Mouse (Mus musculus) hindbrain, postnatal 0 days (tissue): ENCODE results near the gene Pfkl. TPM values are rescaled to one million over a fixed set of nuclear protein-coding genes. Genes with fewer than 3 reads are reported as not detected.
"Not testable (repeated sequence)": the region's sequence is repeated elsewhere in the genome, so short reads cannot be mapped to it uniquely, and the experiment has no call there.

Source experiments
- ATAC-seq: fragments of 200-750 bp; cut with Nextera tagmentation; 2 replicates; pipeline ENCODE4 v1.8.0; 2017; ENCODE audit warnings: mild to moderate bottlenecking, moderate TSS enrichment, moderate library complexity
- DNase-seq: peaks from one replicate; pipeline ENCODE4 v3.0.0-alpha.2; 2015; ENCODE audit warnings: low spot score
- H3K27ac ChIP-seq: fragments of 300-500 bp; sonication (generic); 2 replicates; pipeline ENCODE4 v1.5.1; 2014; ENCODE audit warnings: mild to moderate bottlenecking
- H3K27me3 ChIP-seq: fragments of 300-500 bp; sonication (generic); 2 replicates; pipeline ENCODE4 v1.6.1; 2014; ENCODE audit warnings: low read length, mixed read lengths; ENCODE audit not compliant: insufficient read depth
- H3K36me3 ChIP-seq: fragments of 300-500 bp; sonication (generic); 2 replicates; pipeline ENCODE4 v1.6.1; 2014; ENCODE audit warnings: low read length, mixed read lengths; ENCODE audit not compliant: insufficient read depth
- H3K4me1 ChIP-seq: fragments of 300-500 bp; sonication (generic); 2 replicates; pipeline ENCODE4 v1.6.1; 2014; ENCODE audit warnings: antibody characterized with exemption, low read length, mixed read lengths; ENCODE audit not compliant: insufficient read depth
- H3K4me2 ChIP-seq: fragments of 300-500 bp; sonication (generic); 2 replicates; pipeline ENCODE4 v1.6.1; 2014; ENCODE audit warnings: low read depth, mild to moderate bottlenecking, low read length, moderate library complexity, mixed read lengths
- H3K4me3 ChIP-seq: fragments of 300-500 bp; sonication (generic); 2 replicates; pipeline ENCODE4 v1.5.1; 2014; ENCODE audit warnings: low read length
- H3K9ac ChIP-seq: fragments of 300-500 bp; sonication (generic); replicated peaks from 2 replicates; pipeline ENCODE4 v1.6.1; 2014; ENCODE audit warnings: mild to moderate bottlenecking, low read length, moderate library complexity, mixed read lengths
- H3K9me3 ChIP-seq: fragments of 300-500 bp; sonication (generic); 2 replicates; pipeline ENCODE4 v1.6.1; 2016; ENCODE audit warnings: low read length, mixed read lengths
- CTCF ChIP-seq: IDR thresholded peaks from 2 replicates; pipeline ENCODE4 v1.5.1; 2016; ENCODE audit warnings: antibody characterized with exemption, control low read depth, low read depth
- WGBS: fragments of 180-500 bp; shearing (Covaris S2); extraction: QIAGEN DNeasy Blood & Tissue Kit; methylation state at CpG from one replicate; pipeline ENCODE4 v1.1.7; 2014; 5-methylcytosine and 5-hydroxymethylcytosine counted together
- polyA plus RNA-seq: library from polyadenylated mRNA; unstranded; fragments of >200 nt; fragmentation: Nextera tagmentation; extraction: Ambion mirVana; gene quantifications from 2 replicates; pipeline ENCODE4 v1.2.1, GENCODE M21; 2015
- total RNA-seq: library from RNA; depleted of rRNA; stranded (reverse); fragments of >200 nt; gene quantifications from 2 replicates; pipeline ENCODE4 v1.2.3, GENCODE M21; 2014

Pfkl gene
- total and polyA plus RNA-seq, 2 experiments from 2014 or later: 96.5 to 183 TPM

GRCm38 (mm10) chr10:78015489-78015888 is 5.6 kb upstream of the Pfkl start:
- TF ChIP-seq CTCF: no peak
- Histone ChIP-seq H3K9me3 (no peaks in the 10 kb centered on the region), H3K9ac (no peak overlapping the region), H3K27ac (no peak overlapping the region), H3K4me1 (no peaks in the 10 kb centered on the region), H3K4me2 (no peak overlapping the region), H3K4me3 (no peak overlapping the region), H3K27me3 (no peaks in the 10 kb centered on the region), H3K36me3 (no peaks in the 10 kb centered on the region)
- WGBS: 96% methylated on average over 1 of the region's 1 CpGs
- DNase-seq (no peak), ATAC-seq (no peak)

- DNase-seq: no peak
- Histone ChIP-seq H3K4me1 (peaks cover 11% of the 10 kb centered on the region), H3K36me3 (no peaks in the 10 kb centered on the region), H3K27ac (no peak overlapping the region), H3K4me3 (no peak overlapping the region), H3K27me3 (no peaks in the 10 kb centered on the region), H3K9me3 (no peaks in the 10 kb centered on the region), H3K9ac (no peak overlapping the region), H3K4me2 (no peak overlapping the region)
- no peak for ATAC-seq
- TF ChIP-seq CTCF: no peak
- WGBS: 94% methylated on average over 18 of the region's 18 CpGs
Measured at GRCm38 (mm10) chr10:78012661-78013495, 3.0 kb upstream of the Pfkl start.

- not testable (repeated sequence) for H3K4me3 ChIP-seq, ATAC-seq, DNase-seq, H3K9ac ChIP-seq, H3K27ac ChIP-seq, H3K4me2 ChIP-seq, H3K27me3 ChIP-seq, H3K9me3 ChIP-seq, H3K36me3 ChIP-seq
- 95% methylated on average over 5 of the region's 5 CpGs for WGBS
- peaks cover 23% of the 10 kb centered on the region for H3K4me1 ChIP-seq
Measured at GRCm38 (mm10) chr10:78011116-78011515, 1.2 kb upstream of the Pfkl start.

- ATAC-seq (no peak), DNase-seq (no peak)
- Histone ChIP-seq H3K4me3 (no peak overlapping the region), H3K36me3 (no peaks in the 10 kb centered on the region), H3K9me3 (no peaks in the 10 kb centered on the region), H3K9ac (no peak overlapping the region), H3K27me3 (no peaks in the 10 kb centered on the region), H3K27ac (no peak overlapping the region), H3K4me2 (peak overlapping the region; percentile 92), H3K4me1 (peaks cover 23% of the 10 kb centered on the region)
- no peak for TF ChIP-seq CTCF
- 16% methylated on average over 10 of the region's 10 CpGs for WGBS
Measured at GRCm38 (mm10) chr10:78010335-78010734, 452 bp upstream of the Pfkl start.

- under 1% methylated on average over 55 of the region's 59 CpGs for WGBS
Measured at GRCm38 (mm10) chr10:78009184-78009944, 519 bp downstream of the Pfkl start.

GRCm38 (mm10) chr10:78008169-78008568 is 1.7 kb downstream of the Pfkl start:
- H3K36me3 ChIP-seq: no peaks in the 10 kb centered on the region

More at GRCm38 (mm10) chr10:78009184-78009944, 519 bp downstream of the Pfkl start:
- peak overlapping the region; percentile 92 for H3K4me2 ChIP-seq
- peak overlapping the region; percentile 75 for H3K9ac ChIP-seq
- H3K9me3 ChIP-seq: no peaks in the 10 kb centered on the region
- peak; percentile 96 for ATAC-seq
- peak; percentile 80 for TF ChIP-seq CTCF
- H3K36me3 ChIP-seq: no peaks in the 10 kb centered on the region
- H3K27ac ChIP-seq: peak overlapping the region; percentile 87
- H3K27me3 ChIP-seq: no peaks in the 10 kb centered on the region
- peak; percentile 96 for DNase-seq
- peaks cover 23% of the 10 kb centered on the region for H3K4me1 ChIP-seq
- H3K4me3 ChIP-seq: peak overlapping the region; percentile 86

More at GRCm38 (mm10) chr10:78008169-78008568, 1.7 kb downstream of the Pfkl start:
- H3K4me1 ChIP-seq: peaks cover 23% of the 10 kb centered on the region
- H3K27ac ChIP-seq: 0 out of 2 replicates have a peak overlapping the region, but pooled peaks have one; percentile 87
- H3K9ac ChIP-seq: peak overlapping the region; percentile 75
- peak overlapping the region; percentile 92 for H3K4me2 ChIP-seq
- no peaks in the 10 kb centered on the region for H3K27me3 ChIP-seq
- peak overlapping the region; percentile 86 for H3K4me3 ChIP-seq
- ATAC-seq (no peak), DNase-seq (no peak)
- TF ChIP-seq CTCF: no peak
- 85% methylated on average over 3 of the region's 3 CpGs for WGBS
- H3K9me3 ChIP-seq: no peaks in the 10 kb centered on the region
